Mouse (Mus musculus) kidney, adult 2 months (tissue): ENCODE results near the gene 1700057G04Rik.

ENCODE experiments used
- CTCF ChIP-seq: fragments of 200-500 bp; conservative IDR thresholded peaks from 2 replicates; pipeline ENCODE4 v1.5.1; 2011; ENCODE audit warnings: low read depth, mild to moderate bottlenecking, control low read depth, low read length, moderate library complexity, mixed read lengths; ENCODE audit not compliant: insufficient read depth, insufficient read length
- POLR2A ChIP-seq: fragments of 200-500 bp; IDR thresholded peaks from one replicate; pipeline ENCODE4 v1.6.1; 2011; ENCODE audit warnings: low read depth, low read length, control low read depth

- TF ChIP-seq POLR2A (no peak), CTCF (no peak)
Observed at GRCm38 (mm10) chr9:92305620-92306220, 3.5 kb upstream of the 1700057G04Rik start.
